Mouse (Mus musculus) heart, embryonic 16.5 days (tissue): ENCODE results near the gene Ints14. TPM values are rescaled to one million over a fixed set of nuclear protein-coding genes. Genes with fewer than 3 reads are reported as not detected.
A peak's percentile ranks its signal among the peaks of the same experiment; 100 is the strongest.

Experiments used
- ATAC-seq: fragments of 200-750 bp; cut with Nextera tagmentation; replicated peaks from 2 replicates; pipeline ENCODE4 v1.8.0; 2017; ENCODE audit warnings: moderate number of reproducible peaks; ENCODE audit not compliant: insufficient read depth, low FRiP score; ENCODE audit errors: extremely low read depth
- H3K27ac ChIP-seq: fragments of 300-500 bp; sonication (generic); 2 replicates; pipeline ENCODE4 v1.5.1; 2014; ENCODE audit warnings: mild to moderate bottlenecking, low read length, control low read depth, moderate library complexity
- H3K27me3 ChIP-seq: fragments of 300-500 bp; sonication (generic); 2 replicates; pipeline ENCODE4 v1.6.1; 2014; ENCODE audit warnings: low read length, mixed read lengths; ENCODE audit not compliant: control insufficient read depth, insufficient read depth
- H3K36me3 ChIP-seq: fragments of 300-500 bp; sonication (generic); 2 replicates; pipeline ENCODE4 v1.6.1; 2014; ENCODE audit not compliant: control insufficient read depth, insufficient read depth
- H3K4me1 ChIP-seq: fragments of 300-500 bp; sonication (generic); 2 replicates; pipeline ENCODE4 v1.6.1; 2014; ENCODE audit warnings: low read length, mixed read lengths; ENCODE audit not compliant: control insufficient read depth, insufficient read depth
- H3K4me2 ChIP-seq: fragments of 300-500 bp; sonication (generic); 2 replicates; pipeline ENCODE4 v1.6.1; 2014; ENCODE audit warnings: low read depth, mild to moderate bottlenecking, control low read depth, low read length
- H3K4me3 ChIP-seq: fragments of 300-500 bp; sonication (generic); 2 replicates; pipeline ENCODE4 v1.5.1; 2014; ENCODE audit warnings: mild to moderate bottlenecking, control low read depth, low read length
- H3K9ac ChIP-seq: fragments of 300-500 bp; sonication (generic); 2 replicates; pipeline ENCODE4 v1.6.1; 2014; ENCODE audit warnings: low read length, control low read depth
- H3K9me3 ChIP-seq: fragments of 300-500 bp; sonication (generic); replicated peaks from 2 replicates; pipeline ENCODE4 v1.6.1; 2016; ENCODE audit warnings: low read length; ENCODE audit not compliant: control insufficient read depth
- WGBS: fragments of 180-500 bp; shearing (Covaris S2); extraction: QIAGEN DNeasy Blood & Tissue Kit; methylation state at CpG from one replicate; pipeline ENCODE4 v1.1.7; 2014; 5-methylcytosine and 5-hydroxymethylcytosine counted together
- polyA plus RNA-seq: library from polyadenylated mRNA; unstranded; fragments of >200 nt; fragmentation: Nextera tagmentation; extraction: Ambion mirVana; gene quantifications from 2 replicates; pipeline ENCODE4 v1.2.1, GENCODE M21; 2015

Ints14 gene
- polyA plus RNA-seq, 1 experiment from 2014 or later = 38.8 TPM

- 81% methylated on average over 4 of the region's 4 CpGs for WGBS
- Histone ChIP-seq H3K36me3 (no peaks in the 10 kb centered on the region), H3K4me2 (no peak overlapping the region), H3K4me3 (no peak overlapping the region), H3K9ac (no peak overlapping the region), H3K27ac (no peak overlapping the region), H3K9me3 (no peaks in the 10 kb centered on the region), H3K4me1 (peaks cover 8% of the 10 kb centered on the region), H3K27me3 (0 out of 2 replicates have a peak, but pooled peaks cover 2% of the 10 kb centered on the region)
- ATAC-seq = no peak
Measured at GRCm38 (mm10) chr9:64941650-64942049, 19.1 kb upstream of the Ints14 start.

DNA sequence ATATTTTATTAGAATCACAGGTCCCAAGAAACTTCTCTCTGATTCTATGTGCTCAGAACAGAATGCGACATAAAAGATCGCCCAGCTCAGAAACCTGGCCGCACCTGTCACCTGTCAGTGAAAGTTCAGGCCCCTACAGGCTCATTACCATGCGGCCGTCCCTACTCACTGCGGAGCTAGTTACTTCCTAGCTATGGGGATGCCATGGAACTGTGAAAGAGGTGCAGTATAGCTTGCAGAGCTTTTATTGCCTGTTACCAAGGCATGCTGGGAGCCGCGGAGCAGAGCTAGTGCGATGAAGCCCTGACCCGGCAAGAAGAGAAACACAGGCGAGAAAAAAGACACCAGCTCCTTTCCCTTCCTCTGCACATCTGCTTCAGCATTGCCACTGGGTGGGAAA is 16.7 kb upstream of the Ints14 start:
- H3K4me2 ChIP-seq = no peak overlapping the region
- 44% methylated on average over 11 of the region's 11 CpGs for WGBS
- no peak overlapping the region for H3K27ac ChIP-seq

GRCm38 (mm10) chr9:64947483-64948095 is 13.1 kb upstream of the Ints14 start:
- Histone ChIP-seq H3K9ac (no peak overlapping the region), H3K4me3 (no peak overlapping the region), H3K9me3 (no peaks in the 10 kb centered on the region), H3K36me3 (no peaks in the 10 kb centered on the region), H3K4me1 (no peaks in the 10 kb centered on the region), H3K27me3 (peaks cover 24% of the 10 kb centered on the region), H3K4me2 (no peak overlapping the region), H3K27ac (no peak overlapping the region)
- 79% methylated on average over 9 of the region's 9 CpGs for whole genome bisulfite sequencing
- no peak for ATAC-seq

More for the DNA sequence above, 16.7 kb upstream of the Ints14 start:
- Histone ChIP-seq H3K4me3 (no peak overlapping the region), H3K9ac (no peak overlapping the region), H3K27me3 (peaks cover 7% of the 10 kb centered on the region; the same call in 1 of the 2 replicates), H3K36me3 (no peaks in the 10 kb centered on the region), H3K9me3 (no peaks in the 10 kb centered on the region), H3K4me1 (peaks cover 6% of the 10 kb centered on the region)
- ATAC-seq = no peak

DNA sequence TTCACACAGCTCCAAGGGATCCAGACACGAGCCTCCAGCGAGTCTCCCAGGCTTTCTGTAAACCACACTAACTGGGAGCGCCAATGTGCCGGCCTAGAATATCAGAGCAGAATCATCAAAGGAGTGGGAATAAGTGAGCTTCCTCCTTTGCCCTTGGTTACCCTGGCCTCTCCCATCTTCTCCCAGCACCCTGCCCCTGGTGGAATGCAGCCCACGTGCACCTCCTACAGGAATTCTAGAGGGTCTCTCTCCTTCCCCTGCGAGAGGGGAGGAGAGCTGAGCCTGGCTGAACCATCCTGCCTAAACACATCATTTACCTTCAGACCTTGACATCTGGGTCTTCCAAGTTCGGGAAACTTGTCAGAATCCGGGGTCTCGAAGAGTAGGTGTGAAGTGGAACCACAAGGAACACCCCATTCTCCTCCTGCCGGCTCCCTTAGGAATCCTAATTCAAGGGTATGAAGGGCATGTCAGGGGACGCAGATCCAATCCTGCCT is 9.5 kb upstream of the Ints14 start, which contains the start of gene Slc24a1:
Slc24a1 (minus strand) TSS at position 447 of the 497 bp plus-strand sequence.
- no peak within 1 kb of the TSS for H3K4me2 ChIP-seq
- no peaks in the 10 kb centered on the region for H3K36me3 ChIP-seq
- peaks cover 25% of the 10 kb centered on the region for H3K27me3 ChIP-seq
- no peak for ATAC-seq
- 37% methylated on average over 11 of the region's 11 CpGs for WGBS
- no peaks in the 10 kb centered on the region for H3K9me3 ChIP-seq
- no peak within 1 kb of the TSS for H3K9ac ChIP-seq
- H3K27ac ChIP-seq = no peak within 1 kb of the TSS
- H3K4me3 ChIP-seq = no peak within 1 kb of the TSS
- no peaks in the 10 kb centered on the region for H3K4me1 ChIP-seq

DNA sequence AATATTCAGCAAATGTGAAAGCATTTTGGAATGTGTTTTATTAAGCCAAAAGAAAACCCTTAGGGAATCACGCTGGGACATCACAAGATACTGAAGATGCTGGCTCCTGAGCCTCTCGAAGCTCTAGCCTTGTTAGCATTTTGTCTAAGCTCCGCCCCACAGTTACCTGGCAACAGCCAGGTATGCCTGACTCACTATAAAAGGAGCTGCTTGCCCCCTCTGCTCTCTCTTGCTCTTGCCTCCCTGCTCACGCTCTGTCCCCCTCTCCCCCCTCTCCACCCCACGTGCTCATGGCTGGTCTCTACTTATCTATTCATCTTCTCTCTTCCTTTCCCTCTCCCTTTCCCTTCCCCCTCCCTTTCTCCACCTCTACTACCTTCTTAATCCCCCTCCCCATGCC is 8.7 kb upstream of the Ints14 start:
- H3K9me3 ChIP-seq = no peaks in the 10 kb centered on the region
- 20% methylated on average over 5 of the region's 5 CpGs for WGBS
- ATAC-seq = no peak
- H3K27me3 ChIP-seq = peaks cover 25% of the 10 kb centered on the region
- H3K4me2 ChIP-seq = no peak overlapping the region
- H3K4me1 ChIP-seq = no peaks in the 10 kb centered on the region
- no peaks in the 10 kb centered on the region for H3K36me3 ChIP-seq
- H3K9ac ChIP-seq = no peak overlapping the region
- no peak overlapping the region for H3K27ac ChIP-seq
- H3K4me3 ChIP-seq = no peak overlapping the region

DNA sequence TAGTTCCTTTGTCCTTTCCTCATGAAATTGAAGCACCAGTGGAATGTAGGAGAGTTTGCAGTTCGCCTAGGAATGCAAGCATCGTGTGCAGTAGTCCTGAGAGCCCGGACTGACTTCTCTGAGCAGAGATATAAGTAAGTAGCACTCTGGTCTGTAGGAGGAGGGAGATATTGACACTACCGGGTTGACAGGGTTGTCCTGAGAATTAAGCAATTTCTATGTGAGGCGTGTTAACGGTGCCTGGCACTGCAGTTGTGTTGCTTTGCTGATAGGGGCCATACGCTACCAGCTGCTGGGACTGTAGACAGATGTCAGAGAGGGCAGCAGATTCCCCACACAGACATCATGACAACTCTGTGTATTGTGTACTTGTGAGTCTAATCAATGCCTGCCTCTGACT is 7.5 kb upstream of the Ints14 start:
- H3K27me3 ChIP-seq = peaks cover 25% of the 10 kb centered on the region
- 43% methylated on average over 7 of the region's 7 CpGs for WGBS
- no peak for ATAC-seq

DNA sequence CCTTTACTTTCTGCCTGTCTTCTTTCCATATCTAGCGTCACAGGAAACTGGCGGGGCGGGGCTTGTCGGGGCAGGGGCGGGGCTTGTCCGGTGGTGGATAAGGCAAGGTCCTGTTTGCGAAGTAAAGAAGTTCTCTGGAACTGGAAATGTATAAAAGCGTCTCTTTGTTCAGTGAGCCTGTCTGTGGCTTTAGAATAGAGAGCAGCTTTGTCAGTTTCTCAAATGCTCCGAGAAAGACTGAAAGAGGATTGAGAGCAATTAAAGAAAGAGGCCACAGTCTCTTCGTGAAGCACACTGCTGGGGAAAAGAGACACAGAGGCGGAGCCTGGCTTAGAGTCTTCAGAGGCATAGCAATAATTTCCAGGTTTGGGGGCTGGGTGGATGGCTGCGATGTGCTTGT is 4.4 kb upstream of the Ints14 start:
- H3K27me3 ChIP-seq = peaks cover 11% of the 10 kb centered on the region
- H3K36me3 ChIP-seq = no peaks in the 10 kb centered on the region
- H3K9me3 ChIP-seq = no peaks in the 10 kb centered on the region
- H3K4me2 ChIP-seq = peak overlapping the region; percentile 1; the same call in 1 of the 2 replicates
- no peak overlapping the region for H3K4me3 ChIP-seq
- no peak for ATAC-seq
- H3K27ac ChIP-seq = no peak overlapping the region
- WGBS = 21% methylated on average over 12 of the region's 12 CpGs
- no peak overlapping the region for H3K9ac ChIP-seq
- peaks cover 4% of the 10 kb centered on the region; the same call in 1 of the 2 replicates for H3K4me1 ChIP-seq

More for the DNA sequence above, 7.5 kb upstream of the Ints14 start:
- Histone ChIP-seq H3K9ac (no peak overlapping the region), H3K4me3 (no peak overlapping the region), H3K4me2 (no peak overlapping the region), H3K4me1 (no peaks in the 10 kb centered on the region), H3K36me3 (no peaks in the 10 kb centered on the region), H3K9me3 (no peaks in the 10 kb centered on the region), H3K27ac (no peak overlapping the region)

DNA sequence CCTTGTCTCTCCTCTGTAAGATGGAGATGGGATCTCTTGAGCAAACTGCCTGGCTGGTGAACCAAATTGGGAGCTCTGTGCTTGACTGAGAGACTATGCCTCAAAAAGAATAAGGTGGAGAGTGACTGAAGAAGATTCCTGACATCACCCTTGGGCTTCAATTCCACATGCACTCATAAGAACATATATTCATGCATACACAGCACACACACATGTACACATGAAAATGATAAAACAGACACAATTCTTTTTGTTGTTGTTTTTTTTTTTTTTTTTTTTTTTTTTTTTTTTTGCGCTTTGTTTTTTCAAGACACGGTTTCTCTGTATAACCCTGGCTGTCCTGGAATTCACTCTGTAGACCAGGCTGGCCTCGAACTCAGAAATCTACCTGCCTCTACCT is 3.4 kb upstream of the Ints14 start:
- WGBS = 84% methylated on average over 3 of the region's 3 CpGs

GRCm38 (mm10) chr9:64960978-64961320 is 244 bp downstream of the Ints14 start:
- Histone ChIP-seq H3K4me3 (peak overlapping the region; percentile 71), H3K9me3 (no peaks in the 10 kb centered on the region), H3K9ac (peak overlapping the region; percentile 86), H3K27me3 (no peaks in the 10 kb centered on the region), H3K4me2 (peak overlapping the region; percentile 72), H3K36me3 (peaks cover 20% of the 10 kb centered on the region), H3K27ac (peak overlapping the region; percentile 88), H3K4me1 (peaks cover 10% of the 10 kb centered on the region)
- peak; percentile 85 for ATAC-seq
- WGBS = 0% methylated on average over 16 of the region's 17 CpGs

More for the DNA sequence above, 3.4 kb upstream of the Ints14 start:
- Histone ChIP-seq H3K36me3 (0 out of 2 replicates have a peak, but pooled peaks cover under 1% of the 10 kb centered on the region), H3K27ac (no peak overlapping the region), H3K4me2 (no peak overlapping the region), H3K4me3 (no peak overlapping the region), H3K4me1 (peaks cover 10% of the 10 kb centered on the region), H3K9ac (no peak overlapping the region), H3K27me3 (peaks cover 7% of the 10 kb centered on the region), H3K9me3 (no peaks in the 10 kb centered on the region)
- no peak for ATAC-seq
